Mouse (Mus musculus): Measurements from ENCODE around the gene Olfr774. TPM values are rescaled to one million over a fixed set of nuclear protein-coding genes. Genes with fewer than 3 reads are reported as not detected.
"Not testable (repeated sequence)": the region's sequence is repeated elsewhere in the genome, so short reads cannot be mapped to it uniquely, and the experiment has no call there.

Olfr774 gene
- total RNA-seq (2021): not detected in 2 replicates
- long read RNA-seq: 0 reads

DNA sequence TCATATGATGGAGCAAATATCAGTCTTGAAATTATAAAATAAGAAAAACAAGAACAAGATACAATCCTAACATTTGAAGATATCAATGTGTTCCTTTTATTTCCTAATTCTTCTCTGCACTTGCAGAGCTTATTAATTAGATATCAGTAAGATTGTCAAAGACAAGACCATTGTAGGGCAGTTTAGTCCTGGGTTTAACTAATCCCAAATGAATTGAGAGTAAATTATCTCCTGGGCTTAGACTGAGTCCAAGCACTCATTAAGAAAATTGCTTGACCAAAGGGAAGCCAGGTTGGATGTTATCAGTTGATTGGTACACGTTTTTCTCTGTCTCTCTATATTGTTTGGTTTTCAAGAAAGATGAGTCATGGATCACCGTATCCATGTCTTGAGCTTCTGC, at the start of gene Olfr774:
Gene Olfr774, plus strand, starts transcription at position 301 of the 400 bp plus-strand sequence.
- DNase-seq: no peak

DNA sequence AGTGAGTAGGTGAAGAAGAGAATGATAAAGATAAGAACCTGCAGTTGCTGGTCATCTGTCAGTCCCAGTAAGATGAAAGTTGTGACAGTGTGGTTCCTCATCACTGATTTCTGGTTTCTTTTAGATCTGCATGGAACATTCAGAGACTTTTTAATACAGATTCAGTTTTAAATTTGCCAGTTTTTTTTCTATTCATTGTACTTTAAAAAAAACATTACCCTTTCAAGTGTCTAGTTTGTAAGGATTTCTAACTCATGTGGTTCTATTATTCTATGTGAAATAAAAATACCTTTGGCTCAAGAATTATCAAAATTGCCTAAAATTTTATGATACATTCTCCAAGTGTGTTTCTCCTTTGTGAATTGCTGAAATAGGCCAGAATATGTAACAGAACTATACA, 48.7 kb upstream of the Olfr774 start, which contains the start of gene Olfr773:
Gene Olfr773, minus strand, starts transcription at position 101 of the 400 bp plus-strand sequence.
- DNase-seq: not testable (repeated sequence)

DNA sequence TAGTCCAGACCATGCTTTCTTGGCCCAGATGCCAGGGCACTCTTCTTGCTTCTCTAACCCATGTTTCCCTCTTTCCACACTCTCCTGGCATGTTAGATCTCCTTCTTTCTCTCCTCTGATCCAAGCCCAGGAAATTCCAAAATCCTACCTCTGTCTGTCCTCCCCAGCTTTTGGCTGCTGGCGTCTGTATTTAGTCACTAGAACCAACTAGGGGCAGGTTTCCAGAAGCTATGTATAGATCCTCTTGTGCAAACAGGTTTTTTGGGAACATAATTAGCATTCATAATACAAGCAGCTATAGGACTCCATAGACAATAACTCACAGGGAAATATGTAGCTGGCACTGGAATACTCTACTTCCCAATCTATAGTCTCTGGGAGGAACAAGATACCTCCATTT, 5.3 kb upstream of the Olfr774 start:
- no peak for DNase-seq

DNA sequence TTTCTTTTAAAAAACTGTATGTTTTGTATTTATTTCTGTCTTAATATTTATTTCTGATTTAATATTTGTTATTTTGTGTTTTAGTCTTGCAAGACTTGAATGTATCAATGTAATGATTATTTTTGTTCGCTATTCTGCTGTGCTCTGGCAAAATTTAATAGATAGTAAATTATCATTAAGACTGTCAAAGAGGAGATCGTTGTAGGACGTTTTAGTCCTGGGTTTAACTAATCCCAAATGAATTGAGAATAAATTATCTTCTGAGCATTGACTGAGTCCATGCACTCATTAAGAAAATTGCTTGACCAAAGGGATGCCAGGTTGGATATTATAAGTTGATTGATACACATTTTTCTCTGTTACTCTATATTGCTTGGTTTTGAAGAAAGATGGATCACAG, 12.1 kb downstream of the Olfr774 start, which contains the start of gene Olfr775:
Gene Olfr775, plus strand, starts transcription at position 301 of the 400 bp plus-strand sequence.
- DNase-seq: no peak

DNA sequence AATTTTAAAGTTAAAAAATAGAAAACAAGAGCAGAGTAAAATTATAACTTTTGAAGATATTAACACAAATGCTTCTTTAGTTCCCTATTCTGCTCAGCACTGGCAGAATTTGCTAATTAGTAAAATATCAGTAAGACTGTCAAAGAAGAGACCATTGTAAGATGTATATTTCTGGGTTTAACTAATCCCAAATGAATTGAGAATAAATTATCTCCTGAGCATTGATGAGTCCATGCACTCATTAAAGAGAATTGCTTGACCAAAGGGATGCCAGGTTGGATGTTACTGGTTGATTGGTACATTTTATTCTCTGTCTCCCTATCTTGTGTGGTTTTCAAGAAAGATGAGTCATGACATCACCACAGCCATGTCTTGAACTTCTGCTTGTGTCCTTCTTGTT, 22.8 kb downstream of the Olfr774 start, which contains the start of gene Olfr776:
Gene Olfr776, plus strand, starts transcription at position 301 of the 400 bp plus-strand sequence.
- DNase-seq: no peak

DNA sequence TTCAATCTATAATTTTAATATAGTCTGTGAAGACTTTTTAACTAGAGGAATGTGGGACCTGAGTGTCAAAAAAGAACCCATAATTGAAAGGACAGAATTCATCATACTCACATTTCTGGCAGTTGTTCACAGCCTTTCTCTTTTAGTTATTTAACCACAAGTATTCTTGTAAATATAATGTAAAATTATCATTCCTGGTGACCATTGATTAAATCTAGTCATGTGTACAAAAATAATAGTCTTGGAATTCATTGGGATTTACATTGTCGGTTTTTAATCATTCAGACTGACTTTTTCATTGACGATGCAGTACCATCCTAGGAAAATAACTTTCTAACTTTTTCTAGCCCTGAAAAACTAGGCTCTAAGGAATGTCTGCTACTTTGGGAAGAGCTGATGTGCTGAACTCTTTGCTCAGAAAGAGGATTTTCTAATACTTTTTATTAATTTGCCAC, 35.1 kb downstream of the Olfr774 start, which contains the start of gene Olfr777:
Gene Olfr777, minus strand, starts transcription at position 405 of the 455 bp plus-strand sequence.
- no peak for DNase-seq

Other genes with a start within 250 kb of the Olfr774 start
- not detected in 2 replicates for gene Olfr9, start 246.8 kb upstream of the Olfr774 start, total RNA-seq (2021)
- not detected in 2 replicates for gene Olfr763, start 225.4 kb upstream of the Olfr774 start, total RNA-seq (2021)
- gene Olfr764-ps1, start 196.3 kb upstream of the Olfr774 start, total RNA-seq (2021): not detected in 2 replicates
- gene Olfr765, start 186.2 kb upstream of the Olfr774 start, total RNA-seq (2021): not detected in 2 replicates
- gene Olfr766-ps1, start 167.2 kb upstream of the Olfr774 start, total RNA-seq (2021): not detected in 2 replicates
- gene Olfr767, start 153.3 kb upstream of the Olfr774 start, total RNA-seq (2021): not detected in 2 replicates
- not detected in 2 replicates for gene Olfr768, start 136.8 kb upstream of the Olfr774 start, total RNA-seq (2021)
- not detected in 2 replicates for gene Olfr769, start 118.3 kb upstream of the Olfr774 start, total RNA-seq (2021)
- gene Olfr770, start 97.2 kb upstream of the Olfr774 start, total RNA-seq (2021): not detected in 2 replicates
- not detected in 2 replicates for gene Olfr771, start 71.5 kb upstream of the Olfr774 start, total RNA-seq (2021)
- gene Olfr772, start 58.3 kb upstream of the Olfr774 start, total RNA-seq (2021): not detected in 2 replicates
- not detected in 2 replicates for gene Olfr773, start 48.8 kb upstream of the Olfr774 start, total RNA-seq (2021)
- not detected in 2 replicates for gene Olfr775, start 12.2 kb downstream of the Olfr774 start, total RNA-seq (2021)
- gene Olfr776, start 22.9 kb downstream of the Olfr774 start, total RNA-seq (2021): not detected in 2 replicates
- gene Olfr777, start 35.3 kb downstream of the Olfr774 start, total RNA-seq (2021): not detected in 2 replicates
- not detected in 2 replicates for gene Olfr780, start 81.9 kb downstream of the Olfr774 start, total RNA-seq (2021)
- not detected in 2 replicates for gene Olfr781, start 92.7 kb downstream of the Olfr774 start, total RNA-seq (2021)
- not detected in 2 replicates for gene Olfr782, start 112.6 kb downstream of the Olfr774 start, total RNA-seq (2021)
- gene Olfr784, start 147.9 kb downstream of the Olfr774 start, total RNA-seq (2021): not detected in 2 replicates
- gene Olfr785, start 169.2 kb downstream of the Olfr774 start, total RNA-seq (2021): not detected in 2 replicates
- not detected in 2 replicates for gene Olfr786, start 191.1 kb downstream of the Olfr774 start, total RNA-seq (2021)
- gene Olfr787, start 225.7 kb downstream of the Olfr774 start, total RNA-seq (2021): not detected in 2 replicates
- not detected in 2 replicates for gene Olfr788, start 234.8 kb downstream of the Olfr774 start, total RNA-seq (2021)
- gene Olfr789, start 248.5 kb downstream of the Olfr774 start, total RNA-seq (2021): not detected in 2 replicates